Mouse (Mus musculus) urinary bladder, postnatal 4 days (tissue): ENCODE data around the gene Dcdc2a.

Experiments used
- DNase-seq, 2 experiments: peaks; one replicate each; pipeline ENCODE4 v3.0.0; 2021 to 2022; ENCODE audit warnings: low spot score in 2 of 2

The Dcdc2a gene

GRCm38 (mm10) chr13:25097348-25097747 lies 41.5 kb downstream of the Dcdc2a start:
- DNase-seq = no peak

- DNase-seq = no peak
Observed at GRCm38 (mm10) chr13:25098578-25098977, 42.8 kb downstream of the Dcdc2a start.

GRCm38 (mm10) chr13:25099508-25099907 lies 43.7 kb downstream of the Dcdc2a start:
- DNase-seq = no peak

GRCm38 (mm10) chr13:25100581-25100980 lies 44.8 kb downstream of the Dcdc2a start:
- DNase-seq = no peak

GRCm38 (mm10) chr13:25105671-25106070 lies 49.9 kb downstream of the Dcdc2a start:
- DNase-seq = no peak

- no peak for DNase-seq
Observed at GRCm38 (mm10) chr13:25106740-25107139, 50.9 kb downstream of the Dcdc2a start.

GRCm38 (mm10) chr13:25108353-25108752 lies 52.5 kb downstream of the Dcdc2a start:
- no peak for DNase-seq

- no peak for DNase-seq
Observed at GRCm38 (mm10) chr13:25110592-25111095, 54.8 kb downstream of the Dcdc2a start.

- DNase-seq = no peak
Observed at GRCm38 (mm10) chr13:25115429-25115881, 59.7 kb downstream of the Dcdc2a start.

- DNase-seq = no peak
Observed at GRCm38 (mm10) chr13:25115971-25116370, 60.2 kb downstream of the Dcdc2a start.

GRCm38 (mm10) chr13:25122740-25123335 lies 67.0 kb downstream of the Dcdc2a start:
- DNase-seq = no peak

- DNase-seq = no peak
Observed at GRCm38 (mm10) chr13:25127216-25127615, 71.4 kb downstream of the Dcdc2a start.

GRCm38 (mm10) chr13:25127806-25128205 lies 72.0 kb downstream of the Dcdc2a start:
- no peak for DNase-seq

- no peak for DNase-seq
Observed at GRCm38 (mm10) chr13:25128766-25129165, 73.0 kb downstream of the Dcdc2a start.

- DNase-seq = no peak
Observed at GRCm38 (mm10) chr13:25143066-25143465, 87.3 kb downstream of the Dcdc2a start.

- DNase-seq = no peak
Observed at GRCm38 (mm10) chr13:25144093-25144492, 88.3 kb downstream of the Dcdc2a start.

- DNase-seq = no peak
Observed at GRCm38 (mm10) chr13:25146232-25146631, 90.4 kb downstream of the Dcdc2a start.

GRCm38 (mm10) chr13:25150154-25150781 lies 94.5 kb downstream of the Dcdc2a start:
- no peak for DNase-seq

- no peak for DNase-seq
Observed at GRCm38 (mm10) chr13:25150861-25151260, 95.1 kb downstream of the Dcdc2a start.

- DNase-seq = no peak
Observed at GRCm38 (mm10) chr13:25159917-25160316, 104.1 kb downstream of the Dcdc2a start.

GRCm38 (mm10) chr13:25160804-25161203 lies 105.0 kb downstream of the Dcdc2a start:
- no peak for DNase-seq

GRCm38 (mm10) chr13:25162594-25162993 lies 106.8 kb downstream of the Dcdc2a start:
- DNase-seq = no peak

GRCm38 (mm10) chr13:25168891-25169290 lies 113.1 kb downstream of the Dcdc2a start:
- no peak for DNase-seq
